In genomic region chr6:18513611-18514473, GRCm38 (mm10) we compare ENCODE assay signal across 8 mouse cellular contexts. TPM values are rescaled to one million over a fixed set of nuclear protein-coding genes. Genes with fewer than 3 reads are reported as not detected.
DNase-seq lines count a peak whose midpoint lies in the region; ATAC-seq and TF ChIP-seq lines count a peak whose summit lies in the region.

No protein-coding gene starts in this region.

- peak; percentile 40 for ATAC-seq in kidney, embryonic 16.5 days (ENCODE audit: low FRiP score, low TSS enrichment)
- no peak for ATAC-seq in monocyte, adult 5-6 weeks (replicated peaks; ENCODE audit: insufficient number of reproducible peaks, low FRiP score, low TSS enrichment, poor library complexity, severe bottlenecking)

- TF ChIP-seq CTCF in cortical plate, adult 2 months (IDR thresholded peaks at IDR 0.05; ENCODE audit: extremely low read depth, insufficient read depth, low read length): no peak
- TF ChIP-seq CTCF in small intestine, adult 2 months (IDR thresholded peaks at IDR 0.05; ENCODE audit: extremely low read depth, insufficient read length, insufficient replicate concordance, low read depth, low read length): no peak

- TF ChIP-seq POLR2A in cortical plate, adult 2 months (IDR thresholded peaks at IDR 0.05; ENCODE audit: extremely low read depth, insufficient read depth, low read length): no peak
- TF ChIP-seq POLR2A in small intestine, adult 2 months (IDR thresholded peaks at IDR 0.05; ENCODE audit: low read depth, low read length): no peak

- H3K4me2 ChIP-seq in kidney, embryonic 16.5 days (replicated peaks; ENCODE audit: low read depth, low read length): peak overlapping the region; percentile 97

- H3K9me3 ChIP-seq in heart, embryonic 10.5 days: no peaks in the 10 kb centered on the region
- H3K9me3 ChIP-seq in kidney, embryonic 16.5 days (ENCODE audit: low read length): no peaks in the 10 kb centered on the region

- H3K4me1 ChIP-seq in cortical plate, adult 2 months (ENCODE audit: control insufficient read depth, insufficient read depth, low read length): peaks cover 4% of the 10 kb centered on the region; the same call in 1 of the 2 replicates
- peaks cover 11% of the 10 kb centered on the region for H3K4me1 ChIP-seq in heart, embryonic 10.5 days
- peaks cover 15% of the 10 kb centered on the region for H3K4me1 ChIP-seq in kidney, embryonic 16.5 days (ENCODE audit: insufficient read depth, low read length)
- H3K4me1 ChIP-seq in small intestine, adult 2 months (ENCODE audit: control insufficient read depth, insufficient read depth, insufficient read length, low read length): no peaks in the 10 kb centered on the region

- H3K27me3 ChIP-seq in heart, embryonic 10.5 days (ENCODE audit: insufficient read depth, poor library complexity, severe bottlenecking): 0 out of 2 replicates have a peak, but pooled peaks cover 9% of the 10 kb centered on the region
- H3K27me3 ChIP-seq in kidney, embryonic 16.5 days (ENCODE audit: insufficient read depth, low read length): peaks cover 5% of the 10 kb centered on the region; the same call in 1 of the 2 replicates
- peaks cover 10% of the 10 kb centered on the region; the same call in 1 of the 2 replicates for H3K27me3 ChIP-seq in small intestine, adult 2 months (ENCODE audit: control insufficient read depth, insufficient read depth, low read length)

- peak; percentile 23 for DNase-seq in urinary bladder, adult 2 months (ENCODE audit: low spot score)
- no peak for DNase-seq in urinary bladder, postnatal 10 days (ENCODE audit: low spot score)
- DNase-seq in heart, embryonic 10.5 days (ENCODE audit: low spot score): no peak
- DNase-seq in lung, postnatal 4 days: peak; percentile 9 to 30

- peak overlapping the region; percentile 99 for H3K4me3 ChIP-seq in cortical plate, adult 2 months (ENCODE audit: insufficient read depth, low read length)
- peak overlapping the region; percentile 86 for H3K4me3 ChIP-seq in heart, embryonic 10.5 days
- H3K4me3 ChIP-seq in kidney, embryonic 16.5 days (ENCODE audit: low read length): peak overlapping the region; percentile 89
- H3K4me3 ChIP-seq in small intestine, adult 2 months (ENCODE audit: low read depth, low read length): peak overlapping the region; percentile 68

- under 1% methylated on average over 26 of the region's 28 CpGs for WGBS in heart, embryonic 10.5 days
- 1% methylated on average over 28 of the region's 28 CpGs for WGBS in kidney, embryonic 16.5 days
- WGBS in small intestine, adult 2 months: 3% methylated on average over 28 of the region's 28 CpGs

- H3K36me3 ChIP-seq in heart, embryonic 10.5 days: no peaks in the 10 kb centered on the region
- H3K36me3 ChIP-seq in kidney, embryonic 16.5 days (ENCODE audit: insufficient read depth, low read length): no peaks in the 10 kb centered on the region
- H3K36me3 ChIP-seq in small intestine, adult 2 months (ENCODE audit: control insufficient read depth, insufficient read depth, low read length): no peaks in the 10 kb centered on the region

- peak overlapping the region; percentile 88 for H3K9ac ChIP-seq in kidney, embryonic 16.5 days (replicated peaks; ENCODE audit: low read length)

- H3K27ac ChIP-seq in cortical plate, adult 2 months (ENCODE audit: insufficient read depth, low read length): peak overlapping the region; percentile 100
- H3K27ac ChIP-seq in heart, embryonic 10.5 days: peak overlapping the region; percentile 88
- 0 out of 2 replicates have a peak overlapping the region, but pooled peaks have one; percentile 18 for H3K27ac ChIP-seq in kidney, embryonic 16.5 days (ENCODE audit: low read length)
- no peak overlapping the region for H3K27ac ChIP-seq in small intestine, adult 2 months (ENCODE audit: insufficient read depth, low read depth, low read length)

RNA-seq across cellular contexts. Expression of gene Cttnbp2, which starts 0.8 kb away (rescaled TPM):
- 3.0 and 4.2 TPM in 2 replicates for polyA plus RNA-seq in urinary bladder, adult 2 months (2012; rRNA removed)
- 79.0 and 85.7 TPM in 2 replicates for polyA plus RNA-seq in cortical plate, adult 2 months (2012; rRNA removed)
- polyA plus RNA-seq in heart, embryonic 10.5 days (2016; fragmentation: Nextera tagmentation; extraction: Ambion mirVana): 9.2 TPM in 2 replicates
- polyA plus RNA-seq in kidney, embryonic 16.5 days (2015; fragmentation: Nextera tagmentation; extraction: Ambion mirVana): 19.3 and 21.2 TPM in 2 replicates
- polyA plus RNA-seq in small intestine, adult 2 months (2012; rRNA removed): 0.42 and 0.46 TPM in 2 replicates
- not detected in 3 replicates for total RNA-seq in monocyte, adult 5-6 weeks (2017)

Comparison
In these comparisons a context has a peak if more than half of its experiments do, and no peak if none do; other contexts are left out.
1. DNase-seq: peak in urinary bladder, adult 2 months (single experiment) and lung, postnatal 4 days (2 of 2); none in urinary bladder, postnatal 10 days (single experiment) and heart, embryonic 10.5 days (single experiment).
2. Peak in every context shown above with its lines, with median percentiles within 50 percentile points of each other: H3K4me3 ChIP-seq.